Mouse (Mus musculus): Measurements from ENCODE around the gene Atp11a.

DNA sequence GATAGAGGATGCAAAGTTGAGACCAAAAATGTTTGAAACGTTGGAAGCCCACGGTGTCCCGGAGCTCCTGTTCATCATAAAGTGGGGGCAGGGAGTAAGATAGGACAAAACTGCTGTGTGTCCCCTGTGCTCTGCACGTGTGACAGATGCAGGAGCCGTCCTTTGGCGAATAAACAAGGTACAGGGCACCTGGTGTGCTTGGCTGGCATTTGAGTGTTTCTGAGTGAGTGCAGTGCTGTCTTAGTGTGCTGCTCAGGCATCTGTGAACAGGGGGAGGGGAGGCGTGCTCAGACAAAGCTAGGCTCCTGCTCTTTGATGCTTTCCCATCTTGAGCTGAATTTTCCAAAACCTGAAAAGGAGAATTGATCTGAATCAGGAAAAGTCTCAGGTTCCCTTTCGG, 28.7 kb downstream of the Atp11a start:
- TF ChIP-seq RCOR1 (IDR thresholded peaks at IDR 0.05; ENCODE audit: low read depth, low read length) (no peak), CHD2 (IDR thresholded peaks at IDR 0.05; ENCODE audit: low read length) (no peak), CTCF (IDR thresholded peaks at IDR 0.05 in 2 of 3, conservative IDR thresholded peaks at IDR 0.05 in 1 of 3; ENCODE audit: control insufficient read depth in 1 of 3, insufficient read depth in 1 of 3, low read depth in 2 of 3, low read length in 3 of 3, poor library complexity in 1 of 3, severe bottlenecking in 1 of 3) (no peak)
